Mouse (Mus musculus) common myeloid progenitor, adult 5-6 weeks (primary cell): ENCODE data around the gene Exd1. TPM values are rescaled to one million over a fixed set of nuclear protein-coding genes. Genes with fewer than 3 reads are reported as not detected.

Experiments
- ATAC-seq: replicated peaks from 2 replicates; pipeline ENCODE4 v1.8.0; 2016; ENCODE audit warnings: low read depth, mild to moderate bottlenecking, moderate TSS enrichment, inconsistent platforms; ENCODE audit not compliant: poor library complexity, severe bottlenecking
- total RNA-seq: library from RNA; stranded (forward); fragments of 200-1000, 187-1606 nt; gene quantifications from 2 replicates; pipeline ENCODE4 v1.2.3, GENCODE M21; 2017

The Exd1 gene
- 0.05 and 0.09 TPM in 2 replicates for total RNA-seq

DNA sequence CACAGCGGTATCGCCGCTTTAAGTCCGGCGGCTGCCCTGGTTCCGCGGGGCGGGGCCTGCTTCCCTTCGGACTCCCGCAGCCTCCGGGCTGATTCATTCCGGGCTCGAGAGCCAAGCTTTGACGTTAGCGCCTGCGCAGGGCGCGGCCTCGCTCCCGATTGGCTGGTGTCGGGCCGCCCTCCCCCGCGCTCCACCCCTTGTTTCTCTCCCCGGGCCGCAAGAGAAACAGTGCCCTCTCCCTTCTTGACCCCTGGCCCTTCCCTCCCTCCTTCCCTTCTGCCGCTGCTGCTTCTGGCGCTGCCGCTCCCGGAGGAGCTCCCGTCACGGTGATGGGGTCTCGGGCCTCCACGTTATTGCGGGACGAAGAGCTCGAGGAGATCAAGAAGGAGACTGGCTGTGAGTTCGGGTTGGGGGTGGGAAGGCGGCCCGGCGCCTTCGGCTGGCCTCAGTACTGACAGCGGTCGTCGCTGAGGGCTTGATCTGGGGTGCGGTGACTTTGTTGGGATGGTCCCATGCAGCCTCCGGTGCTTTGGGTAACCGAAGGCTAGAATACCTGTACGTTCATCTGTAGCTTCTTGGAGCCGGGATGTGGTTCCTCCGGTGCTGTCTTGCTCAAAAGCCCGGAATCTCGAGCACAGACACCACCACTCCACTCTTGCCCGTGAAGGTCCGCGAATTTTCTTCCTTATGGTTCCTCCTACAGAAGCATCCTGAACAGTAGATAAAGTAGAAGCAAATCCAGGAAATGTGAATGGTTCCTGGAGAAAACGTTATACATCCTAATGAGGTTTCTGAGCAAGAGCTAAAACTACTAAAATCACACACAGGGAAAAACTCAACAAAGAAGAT lies at the start of gene Exd1, which contains the start of gene Chp1:
Exd1 (minus strand) TSS at position 106 of the 849 bp plus-strand sequence.
Chp1 (plus strand) TSS at position 176 of the 849 bp plus-strand sequence.
- ATAC-seq: peak; percentile 93

GRCm38 (mm10) chr2:119596781-119597330 lies 49.4 kb upstream of the Exd1 start:
- peak; percentile 45; the same call in 1 of the 2 replicates for ATAC-seq

DNA sequence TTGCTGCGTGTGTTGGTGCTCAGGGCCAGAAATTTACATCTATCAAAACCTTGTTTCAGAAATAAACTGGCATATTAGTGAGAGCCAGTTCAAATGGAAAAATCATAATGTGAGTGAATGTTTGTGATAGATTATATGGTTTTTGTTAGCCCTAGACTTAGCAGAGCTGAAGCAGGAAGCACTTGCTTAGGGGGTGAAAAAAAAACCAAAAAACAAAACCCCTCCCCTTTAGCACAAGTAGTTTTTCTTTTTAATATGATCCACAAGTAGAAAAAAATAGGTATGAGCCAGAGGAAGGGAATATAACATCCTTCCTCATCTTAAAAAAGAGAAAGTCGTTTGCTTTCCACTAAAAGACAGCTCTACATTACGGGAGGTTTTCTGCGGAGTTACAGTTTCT lies 47.9 kb upstream of the Exd1 start:
- ATAC-seq: no peak

- ATAC-seq: peak; percentile 97
Observed at GRCm38 (mm10) chr2:119594113-119594981, 46.9 kb upstream of the Exd1 start.

DNA sequence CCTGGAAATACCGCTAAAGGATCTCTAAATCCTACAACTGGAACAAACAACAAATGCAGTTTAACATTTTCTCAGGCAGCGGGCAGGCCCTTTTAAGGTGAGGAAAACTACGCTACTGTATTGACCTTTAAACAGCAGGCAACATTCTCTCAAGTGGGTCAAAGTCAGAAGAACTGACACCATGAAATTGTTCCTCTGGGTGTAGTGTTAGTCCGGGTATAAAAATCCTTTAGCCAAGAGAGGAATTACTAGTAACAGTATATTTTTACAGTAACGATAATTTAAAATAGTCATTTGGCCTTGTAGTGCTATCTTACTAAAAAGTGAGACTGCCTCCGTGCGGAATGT lies 46.3 kb upstream of the Exd1 start:
- ATAC-seq: no peak

DNA sequence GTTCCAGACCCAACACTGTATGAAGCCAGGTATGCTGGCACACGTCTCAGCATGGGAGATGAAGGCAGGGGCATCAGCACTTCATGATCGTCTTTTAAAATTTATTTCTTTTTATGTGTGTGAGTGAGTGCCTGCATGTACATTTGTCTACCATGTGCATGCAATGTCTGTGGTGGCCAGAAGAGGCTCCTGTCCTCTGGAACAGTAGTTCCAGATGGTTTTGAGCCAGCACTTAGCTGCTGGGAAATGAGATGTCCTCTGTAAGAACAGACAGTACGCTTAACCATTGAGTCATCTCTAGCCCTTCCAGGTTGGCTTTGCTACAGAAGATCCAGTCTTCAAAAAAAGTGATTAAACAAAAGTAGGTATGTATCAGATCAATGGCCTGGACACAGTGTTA lies 43.8 kb upstream of the Exd1 start:
- no peak for ATAC-seq

- peak; percentile 76 for ATAC-seq
Observed at GRCm38 (mm10) chr2:119587383-119587782, 40.0 kb upstream of the Exd1 start.

- no peak for ATAC-seq
Observed at GRCm38 (mm10) chr2:119584282-119584681, 36.9 kb upstream of the Exd1 start.

- ATAC-seq: no peak
Observed at GRCm38 (mm10) chr2:119583439-119583838, 36.0 kb upstream of the Exd1 start.

DNA sequence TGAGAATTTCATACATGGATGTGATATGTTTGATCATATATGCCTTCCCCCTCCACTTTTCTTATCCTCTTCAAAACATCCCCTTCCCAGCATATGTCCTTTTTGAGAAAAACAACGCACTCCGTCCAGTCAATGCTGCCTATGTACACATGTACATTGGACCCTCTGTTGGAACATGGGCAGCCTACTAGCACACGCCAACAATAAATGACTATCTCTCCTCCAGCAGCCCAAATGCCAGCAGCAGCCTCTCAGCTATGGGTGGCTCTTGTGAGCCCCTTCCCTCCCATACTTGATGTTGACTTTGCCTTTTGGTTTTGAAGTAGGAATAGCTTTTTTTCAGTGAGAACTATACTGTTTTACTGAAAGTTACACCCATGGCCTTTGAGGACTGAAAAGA lies 34.1 kb upstream of the Exd1 start:
- ATAC-seq: no peak

- ATAC-seq: no peak
Observed at GRCm38 (mm10) chr2:119572471-119572870, 25.0 kb upstream of the Exd1 start.

DNA sequence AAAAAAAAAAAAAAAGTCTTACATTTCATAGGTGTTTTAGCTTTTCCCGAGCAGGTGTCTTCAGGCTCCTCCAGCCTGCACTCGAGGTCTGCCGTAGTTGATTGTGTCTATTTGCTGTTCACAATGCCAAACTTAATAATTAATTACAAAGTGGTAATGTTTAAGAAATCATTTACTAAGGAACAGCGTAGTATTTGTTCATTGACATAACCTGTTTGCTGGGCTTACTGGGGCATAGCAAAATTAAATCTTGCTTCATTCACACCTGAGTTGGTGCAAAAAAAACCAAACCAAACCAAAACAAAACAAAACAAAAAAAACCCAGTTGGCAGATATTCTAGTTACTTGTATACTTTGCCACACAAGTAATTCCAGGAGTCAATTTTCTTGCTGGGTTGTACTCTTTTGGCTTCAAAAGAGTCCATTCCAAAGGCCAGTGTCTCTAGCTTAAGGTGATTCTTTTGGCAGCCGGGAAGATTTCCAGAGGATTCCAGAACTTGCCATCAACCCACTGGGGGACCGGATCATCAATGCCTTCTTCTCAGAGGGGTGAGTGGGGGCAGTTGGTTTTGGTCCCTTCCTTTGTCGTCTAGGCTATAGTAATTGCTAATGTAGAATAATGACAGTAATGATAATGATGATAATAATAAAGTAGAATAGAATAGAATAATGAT lies 18.9 kb upstream of the Exd1 start:
- no peak for ATAC-seq

- ATAC-seq: no peak
Observed at GRCm38 (mm10) chr2:119565284-119565683, 17.9 kb upstream of the Exd1 start.

DNA sequence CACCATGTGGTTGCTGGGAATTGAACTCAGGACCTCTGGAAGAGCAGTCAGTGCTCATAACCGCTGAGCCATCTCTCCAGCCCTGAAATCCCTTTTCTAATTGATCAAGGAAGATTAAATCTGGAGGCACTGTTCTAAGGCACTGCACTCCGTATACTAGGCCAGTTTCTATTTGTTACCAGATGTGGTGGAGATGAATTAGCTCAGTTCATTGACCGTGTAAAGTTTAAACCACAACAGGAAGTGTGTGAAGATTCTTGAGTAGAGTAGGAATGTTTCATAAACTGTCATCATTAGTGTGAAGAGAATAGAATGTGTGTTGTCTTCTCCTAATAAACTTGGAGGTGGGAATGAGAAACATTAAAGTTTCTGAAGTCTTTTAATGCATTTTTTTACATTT lies 14.4 kb upstream of the Exd1 start:
- ATAC-seq: peak; percentile 62; the same call in 1 of the 2 replicates

DNA sequence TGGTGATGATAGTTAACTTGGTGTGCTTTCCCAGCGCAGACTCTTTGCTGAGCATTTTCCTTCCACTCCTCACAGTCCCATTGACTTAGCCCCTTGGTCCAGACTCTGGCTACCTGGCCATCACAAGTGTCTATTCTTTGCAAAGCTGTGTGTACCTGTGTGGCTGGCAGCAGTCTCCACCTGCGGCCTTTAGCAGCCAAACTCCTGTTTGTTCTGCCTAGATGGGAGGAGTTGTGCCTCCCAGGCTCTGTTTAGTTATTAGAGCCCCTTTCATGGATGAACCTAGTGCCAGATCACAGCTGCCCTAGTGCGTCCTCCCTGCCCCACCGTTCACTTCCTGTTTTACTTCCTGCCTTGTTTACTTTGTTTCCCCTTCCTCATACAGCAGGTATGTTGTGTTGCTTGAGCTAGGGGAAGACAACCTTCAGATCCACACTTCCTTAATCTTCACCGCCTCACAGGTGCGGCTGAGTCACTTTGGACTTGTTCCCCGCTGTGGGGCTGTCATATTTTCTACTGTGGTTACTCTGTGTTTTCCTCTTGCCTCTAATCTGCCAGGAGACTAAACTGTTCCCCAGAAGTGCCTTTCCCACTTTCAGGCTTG lies 11.4 kb upstream of the Exd1 start:
- peak; percentile 83 for ATAC-seq

DNA sequence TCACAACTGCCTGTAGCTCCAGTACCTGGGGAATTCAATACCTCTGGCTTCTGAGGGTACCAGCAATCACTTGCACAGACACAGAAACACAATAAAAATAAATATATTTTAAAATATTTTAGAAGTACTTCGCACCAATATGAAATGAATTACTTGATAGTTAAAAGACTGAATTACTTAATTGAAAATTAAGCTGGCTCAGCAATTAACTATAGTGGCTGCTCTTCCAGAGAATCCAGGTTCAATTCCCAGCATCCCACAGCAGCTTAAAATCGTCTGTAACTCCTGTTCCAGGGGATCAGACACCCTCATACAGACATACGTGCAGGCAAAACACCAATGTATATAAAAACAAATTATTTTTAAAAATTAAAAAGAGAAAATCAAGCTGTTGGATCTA lies 10.6 kb upstream of the Exd1 start:
- no peak for ATAC-seq

DNA sequence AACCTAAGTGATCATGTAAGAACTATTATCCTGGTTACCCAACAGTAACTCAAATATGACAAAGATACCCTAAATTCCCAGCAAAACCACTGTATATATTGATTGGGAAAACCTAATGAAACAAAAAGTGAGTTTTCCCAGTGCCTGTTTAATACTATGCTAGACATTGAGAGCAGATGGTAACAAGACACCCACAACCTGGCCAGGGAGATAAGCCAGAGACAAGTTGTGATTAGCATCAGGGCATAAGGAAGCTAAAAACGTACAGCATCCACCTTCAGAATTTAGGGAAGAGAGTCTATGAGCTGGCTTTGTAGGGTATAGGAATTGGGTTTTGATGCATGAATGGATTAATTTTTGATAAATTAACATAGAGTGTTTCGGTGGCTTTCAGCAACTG lies 2.3 kb upstream of the Exd1 start:
- no peak for ATAC-seq

DNA sequence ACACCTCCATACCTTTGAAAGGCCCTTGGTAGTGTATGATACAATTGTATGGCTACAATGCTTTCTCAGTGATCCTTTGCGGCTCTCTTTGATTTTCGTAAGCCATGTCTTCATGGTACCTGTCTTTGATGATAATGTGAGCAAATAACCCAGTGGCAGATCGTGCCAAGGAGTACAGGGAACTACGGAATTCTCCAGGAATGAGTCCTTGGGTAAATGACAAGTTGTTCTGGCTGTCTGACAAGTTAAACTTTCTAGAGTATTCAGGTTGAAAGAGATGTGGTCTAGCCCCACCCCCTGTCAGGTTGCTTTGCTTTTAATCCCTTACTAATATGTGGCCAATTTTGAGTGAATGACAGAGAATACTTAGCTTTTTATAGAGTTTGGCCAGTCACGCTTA lies 1.3 kb upstream of the Exd1 start:
- ATAC-seq: no peak

DNA sequence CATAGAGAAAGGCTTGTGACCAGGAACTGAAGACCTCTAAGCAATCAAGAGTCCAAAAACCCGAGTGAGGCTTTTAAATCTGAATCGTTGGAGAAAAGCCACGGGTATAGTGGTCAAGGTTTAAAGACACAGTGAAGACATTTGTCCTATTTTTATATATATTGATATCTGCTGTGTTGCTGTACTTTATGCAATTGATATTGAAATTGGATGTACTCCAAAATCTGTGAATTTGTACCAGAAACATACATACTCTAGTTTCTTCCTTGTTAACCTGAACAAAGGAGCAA lies 889 bp upstream of the Exd1 start:
- ATAC-seq: no peak
